Mouse (Mus musculus) myocyte (in vitro differentiated cells): ENCODE measurements around the gene Ddah1.

Experiments used
- CEBPB ChIP-seq: IDR thresholded peaks from 2 replicates; pipeline ENCODE4 v1.6.1; 2011; ENCODE audit warnings: mild to moderate bottlenecking, moderate library complexity; ENCODE audit not compliant: poor library complexity, insufficient read depth, severe bottlenecking
- E2F4 ChIP-seq: IDR thresholded peaks from one replicate; pipeline ENCODE4 v1.6.1; 2011; ENCODE audit warnings: mild to moderate bottlenecking, control low read depth, moderate library complexity; ENCODE audit not compliant: insufficient read depth
- MAX ChIP-seq: IDR thresholded peaks from one replicate; pipeline ENCODE4 v1.6.1; 2011; ENCODE audit warnings: low read depth, mild to moderate bottlenecking, control low read depth
- MYOD1 ChIP-seq, 3 experiments: IDR thresholded peaks; one replicate each; pipeline ENCODE4 v1.6.1; 2011; ENCODE audit warnings: control low read depth in 2 of 3, low read depth in 2 of 3, mild to moderate bottlenecking in 2 of 3, moderate library complexity in 1 of 3; ENCODE audit not compliant: insufficient read length in 2 of 3, control insufficient read depth in 1 of 3
- MYOG ChIP-seq, 3 experiments: IDR thresholded peaks; one replicate each; pipeline ENCODE4 v1.6.1; 2011; ENCODE audit warnings: control low read depth in 2 of 3, low read depth in 2 of 3, mild to moderate bottlenecking in 2 of 3; ENCODE audit not compliant: insufficient read length in 2 of 3, control insufficient read depth in 1 of 3, insufficient read depth in 1 of 3
- POLR2A ChIP-seq: IDR thresholded peaks from one replicate; pipeline ENCODE4 v1.6.1; 2011; ENCODE audit warnings: low read depth, mild to moderate bottlenecking, control low read depth, moderate library complexity; ENCODE audit not compliant: insufficient read length
- POLR2AphosphoS2 ChIP-seq: IDR thresholded peaks from one replicate; pipeline ENCODE4 v1.6.1; 2011; ENCODE audit warnings: low read depth, control low read depth; ENCODE audit not compliant: insufficient read length
- SRF ChIP-seq: IDR thresholded peaks from one replicate; pipeline ENCODE4 v1.6.1; 2011; ENCODE audit warnings: low read depth; ENCODE audit not compliant: control insufficient read depth, insufficient read length
- USF1 ChIP-seq: IDR thresholded peaks from one replicate; pipeline ENCODE4 v1.6.1; 2011; ENCODE audit warnings: low read depth, mild to moderate bottlenecking, control low read depth, moderate library complexity

GRCm38 (mm10) chr3:145852800-145853199 is 94.3 kb downstream of the Ddah1 start:
- TF ChIP-seq POLR2AphosphoS2 (no peak), POLR2A (no peak), SRF (no peak), USF1 (no peak), MAX (no peak), E2F4 (no peak), CEBPB (no peak), MYOG (IDR thresholded peaks at IDR 0.05; ENCODE audit: control insufficient read depth in 1 of 3, insufficient read depth in 1 of 3, insufficient read length in 2 of 3, low read depth in 2 of 3) (no peak), MYOD1 (IDR thresholded peaks at IDR 0.05; ENCODE audit: control insufficient read depth in 1 of 3, insufficient read length in 2 of 3, low read depth in 2 of 3) (no peak)
